Mouse (Mus musculus) ovary, adult 2 months (tissue): ENCODE results near the gene Retn. TPM values are rescaled to one million over a fixed set of nuclear protein-coding genes. Genes with fewer than 3 reads are reported as not detected.

ENCODE experiments used
- polyA plus RNA-seq: library from polyadenylated mRNA; depleted of rRNA; stranded (reverse); fragments of >200 nt; gene quantifications from 2 replicates; pipeline ENCODE4 v1.2.3, GENCODE M21; 2012; rRNA removed

The Retn gene
- polyA plus RNA-seq, result 49.5 and 60.2 TPM in 2 replicates

DNA sequence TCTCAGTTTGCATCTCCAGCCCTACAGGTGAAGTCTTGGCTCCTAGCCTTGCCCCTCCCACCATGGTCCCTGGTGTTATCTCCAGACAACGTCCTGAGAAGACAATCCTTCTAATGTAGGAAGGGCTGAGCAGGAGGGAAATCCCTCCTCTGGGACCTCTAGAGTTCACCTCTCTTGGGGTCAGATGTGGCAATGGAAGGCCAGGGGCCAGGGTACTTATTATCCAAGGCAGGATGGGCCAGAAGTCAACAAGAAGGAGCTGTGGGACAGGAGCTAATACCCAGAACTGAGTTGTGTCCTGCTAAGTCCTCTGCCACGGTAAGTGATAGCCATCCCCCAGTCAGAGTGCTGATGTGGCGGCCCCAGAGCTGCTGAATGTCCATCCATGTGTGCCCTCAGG lies at the start of gene Retn:
Gene Retn (plus strand): TSS at position 245 of the 400 bp plus-strand sequence.

DNA sequence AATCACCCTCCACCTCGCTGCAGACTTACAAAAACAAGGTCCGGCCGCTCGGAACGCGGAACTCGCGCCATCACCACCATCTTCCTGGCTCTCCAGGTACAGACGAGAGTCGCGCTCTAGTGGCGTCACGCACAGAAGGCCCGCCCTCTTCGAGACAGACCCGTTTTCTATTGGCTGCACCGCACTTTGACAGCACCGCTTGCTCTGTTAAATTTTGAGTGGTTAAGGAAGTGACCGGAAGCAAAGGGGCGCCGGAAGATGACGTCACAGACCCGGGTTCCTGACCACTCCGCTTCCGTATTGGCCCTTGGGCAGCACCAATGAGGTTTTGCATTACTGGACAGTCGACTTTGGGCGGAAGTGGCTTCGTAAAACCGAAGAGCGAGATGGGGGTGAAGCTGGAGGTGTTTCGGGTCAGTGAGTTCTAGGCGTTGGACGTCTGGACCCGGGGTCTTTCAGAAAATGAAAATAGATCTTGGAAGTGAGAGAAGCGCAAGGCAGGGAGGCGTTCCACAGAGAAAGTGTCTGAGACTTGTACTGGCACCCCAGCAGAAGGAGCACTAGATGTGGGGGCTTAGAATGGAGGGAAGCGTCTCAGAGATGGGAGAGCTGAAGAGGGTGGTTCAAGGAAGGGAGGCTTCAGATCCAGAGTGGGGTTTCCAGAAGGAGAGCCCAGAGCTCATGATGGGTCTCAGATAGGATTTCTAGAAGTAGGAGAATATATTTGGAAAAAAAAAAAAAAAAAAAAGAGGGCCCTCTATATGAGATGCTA lies 34.2 kb upstream of the Retn start, which contains the start of the genes Xab2 and Pet100:
Gene Xab2 (minus strand): TSS at position 118 of the 772 bp plus-strand sequence.
Gene Pet100 (plus strand): TSS at position 350 of the 772 bp plus-strand sequence.

DNA sequence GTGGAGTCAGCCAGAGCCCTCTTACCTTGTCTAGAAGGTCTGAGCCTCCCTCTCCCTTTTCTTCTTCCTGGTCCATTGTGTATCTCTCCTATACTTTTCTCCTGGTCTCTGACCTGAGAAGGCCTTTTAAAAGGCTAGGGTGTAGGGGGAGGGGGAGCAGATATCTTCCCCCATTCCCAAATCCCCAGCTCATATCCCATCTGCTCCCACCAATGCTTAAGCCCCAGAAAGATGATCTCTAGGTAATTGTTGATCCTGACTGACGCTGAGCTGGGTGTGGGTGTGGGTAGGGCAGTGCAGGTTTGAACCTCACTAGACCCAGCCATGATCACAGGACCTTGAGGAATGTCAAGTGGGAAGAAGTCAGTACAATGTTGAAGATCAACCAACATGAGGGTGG lies 30.1 kb upstream of the Retn start, which contains the start of gene Pcp2:
Gene Pcp2 (minus strand): TSS at position 101 of the 400 bp plus-strand sequence.

DNA sequence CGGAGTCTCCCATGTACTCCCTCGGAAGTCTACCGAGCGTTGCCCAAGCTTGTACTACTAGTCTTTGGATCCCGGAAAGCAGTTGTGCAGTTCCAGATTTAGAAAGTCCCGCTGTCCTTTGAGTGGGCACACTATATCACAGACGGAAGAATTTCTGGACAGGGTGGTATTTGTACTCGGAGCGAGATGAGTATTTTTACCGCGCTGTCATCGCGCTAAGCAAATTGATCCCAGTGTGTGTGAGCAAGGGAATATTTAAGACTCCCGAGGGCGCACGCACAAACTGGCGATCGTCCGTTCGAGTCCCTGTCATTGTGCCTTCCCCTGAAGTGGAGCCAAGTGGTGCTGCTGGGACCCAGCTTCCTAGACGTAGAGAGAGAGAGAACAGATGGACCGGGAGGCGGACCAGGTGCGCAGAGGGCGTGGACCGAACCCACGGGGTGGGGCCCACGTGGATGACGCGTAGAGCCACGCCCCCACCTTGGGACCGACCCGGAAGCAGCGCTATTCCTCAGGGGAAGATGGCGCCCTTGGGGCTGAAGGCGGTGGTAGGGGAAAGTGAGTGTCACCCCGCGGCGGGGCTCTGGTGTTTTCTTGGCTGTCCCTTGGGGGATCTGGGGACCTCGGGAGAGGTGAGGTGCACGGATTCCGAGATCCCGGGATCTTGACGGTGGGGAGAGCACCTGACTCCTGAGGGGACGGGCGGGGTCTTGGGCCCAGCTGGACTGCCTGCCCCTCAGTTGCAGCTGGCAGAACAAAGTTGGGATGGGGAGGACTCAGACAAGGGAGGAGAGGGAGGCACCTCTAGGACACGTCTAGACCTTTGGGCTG lies 24.7 kb upstream of the Retn start, which contains the start of gene Stxbp2:
Gene Stxbp2 (plus strand): TSS at position 309 of the 831 bp plus-strand sequence.

DNA sequence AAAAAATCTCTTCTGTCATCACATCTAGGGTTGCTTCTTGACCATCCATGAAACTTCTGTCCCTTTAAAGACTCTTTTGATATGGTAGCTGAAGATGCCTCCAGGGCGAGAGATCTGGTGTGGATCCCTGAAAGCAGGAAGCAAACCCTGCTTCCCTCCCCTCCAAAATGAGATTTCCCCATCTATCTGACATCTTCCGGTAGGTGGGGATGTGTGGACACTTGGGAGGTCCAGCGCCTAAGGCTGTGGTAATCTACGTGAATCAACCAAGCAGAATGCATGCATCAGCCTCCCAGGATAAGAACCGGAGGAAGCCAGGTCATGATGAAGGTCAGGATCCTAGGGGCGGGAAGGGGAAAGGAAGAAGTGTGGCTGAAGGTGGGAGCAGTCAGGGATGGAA lies 9.9 kb downstream of the Retn start, which contains the start of gene Mcemp1:
Gene Mcemp1 (plus strand): TSS at position 248 of the 400 bp plus-strand sequence.

DNA sequence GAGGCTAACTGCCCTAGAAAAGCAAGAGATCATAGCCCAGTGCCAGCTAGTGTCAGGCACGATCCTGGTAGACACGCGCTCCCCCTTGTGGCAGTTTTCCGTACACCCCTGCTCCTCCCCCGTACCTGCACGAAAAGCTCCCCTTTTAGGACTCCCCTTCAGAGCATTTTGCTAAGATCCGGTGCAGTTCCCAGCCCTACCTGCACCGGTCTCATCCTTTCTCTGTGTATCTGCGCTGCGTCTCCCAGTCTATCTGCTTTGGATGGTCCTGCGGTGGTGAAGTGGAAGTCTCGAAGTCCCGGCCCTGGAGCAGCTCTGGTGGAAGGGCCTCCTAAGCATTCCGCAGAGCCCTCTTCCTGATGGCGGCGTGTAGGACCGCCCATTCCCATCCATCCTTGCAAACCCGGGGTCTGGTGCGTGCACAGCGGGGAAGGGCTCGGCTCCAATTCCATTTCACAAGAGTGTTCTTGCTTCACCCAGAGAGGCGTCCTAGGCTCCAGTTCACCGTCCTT lies 16.5 kb downstream of the Retn start, which contains the start of gene Fcor:
Gene Fcor (minus strand): TSS at position 383 of the 512 bp plus-strand sequence.

DNA sequence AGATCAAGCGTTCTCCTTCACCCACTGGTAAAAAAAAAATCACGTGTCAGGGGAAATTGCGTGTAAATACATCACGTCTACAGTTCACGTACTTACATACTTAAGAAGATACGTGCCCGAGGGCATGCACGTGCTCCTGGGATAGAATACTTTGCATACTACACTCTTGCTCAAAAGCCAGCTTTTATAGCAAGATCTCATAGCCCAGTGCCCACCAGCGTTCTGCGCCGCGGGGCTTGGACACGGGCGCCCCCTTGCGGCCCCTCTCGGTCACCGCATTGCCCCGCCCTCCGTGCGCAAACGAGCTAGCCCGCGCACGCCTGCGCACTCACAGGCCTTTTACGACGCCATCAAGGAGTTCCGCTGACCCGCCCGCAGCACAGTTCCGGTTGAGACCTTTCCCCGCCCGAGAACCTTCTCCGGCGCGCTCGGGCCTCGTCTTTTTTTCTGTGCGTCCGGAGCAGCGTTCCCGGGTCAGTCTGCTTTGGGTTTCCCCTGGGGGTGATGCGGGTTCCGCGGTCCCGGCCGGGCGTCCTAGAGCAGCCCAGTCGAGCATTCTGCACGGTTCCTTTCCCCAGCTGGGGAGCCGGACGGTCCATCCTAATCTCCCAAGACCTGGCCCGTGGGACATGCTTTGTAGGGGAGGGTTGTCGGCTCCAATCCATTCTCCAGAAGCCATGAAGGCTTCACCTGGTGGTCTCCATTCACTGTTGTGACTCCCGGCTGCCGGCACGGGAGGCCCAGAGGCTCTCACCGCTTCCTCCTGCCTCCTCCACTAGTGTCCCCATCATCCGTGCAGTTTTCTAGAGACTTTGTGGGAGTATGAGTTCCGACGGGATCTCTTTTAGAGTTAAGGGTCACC lies 20.8 kb downstream of the Retn start, which contains the start of gene Trappc5:
Gene Trappc5 (plus strand): TSS at position 169 of the 862 bp plus-strand sequence.

DNA sequence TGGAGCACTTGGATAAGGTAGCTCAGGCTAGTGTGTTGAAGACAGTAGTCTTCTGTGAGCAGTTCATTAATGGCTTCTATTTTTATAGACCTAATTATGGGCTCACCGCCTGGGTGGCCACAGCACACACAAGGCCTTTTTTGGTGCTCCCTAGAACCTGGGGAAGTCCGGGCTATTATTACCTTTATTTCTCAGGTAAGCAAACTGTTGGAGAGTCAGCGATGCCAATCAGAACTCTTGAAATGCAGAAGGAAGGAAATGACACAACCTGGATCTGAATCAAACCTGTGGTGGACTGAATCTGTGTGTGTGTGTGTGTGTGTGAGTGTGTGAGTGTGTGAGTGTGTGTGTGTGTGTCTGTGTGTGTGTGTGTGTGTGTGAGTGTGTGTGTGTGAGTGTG lies 38.6 kb downstream of the Retn start, which contains the start of gene Fcer2a:
Gene Fcer2a (minus strand): TSS at position 55 of the 400 bp plus-strand sequence.

Other genes starting within 250 kb of the Retn start
- 10.4 and 12.8 TPM in 2 replicates for gene Pex11g, start 188.1 kb upstream of the Retn start, polyA plus RNA-seq
- 0.19 and 0.23 TPM in 2 replicates for gene Tex45, start 184.9 kb upstream of the Retn start, polyA plus RNA-seq
- 125 and 143 TPM in 2 replicates for gene Zfp358, start 162.6 kb upstream of the Retn start, polyA plus RNA-seq
- gene Mcoln1, start 155.3 kb upstream of the Retn start, polyA plus RNA-seq, result 399 and 751 TPM in 2 replicates
- 89.5 and 91.8 TPM in 2 replicates for gene Pnpla6, start 140.4 kb upstream of the Retn start, polyA plus RNA-seq
- gene C330021F23Rik, start 87.8 kb upstream of the Retn start, polyA plus RNA-seq, result 0.18 and 1.8 TPM in 2 replicates
- 20.9 and 23.5 TPM in 2 replicates for gene Camsap3, start 68.5 kb upstream of the Retn start, polyA plus RNA-seq
- gene Xab2, start 34.5 kb upstream of the Retn start, polyA plus RNA-seq, result 93.2 and 110 TPM in 2 replicates
- gene Pet100, start 34.2 kb upstream of the Retn start, polyA plus RNA-seq, result 1.6 and 2.2 TPM in 2 replicates
- not detected in 2 replicates for gene Pcp2, start 30.2 kb upstream of the Retn start, polyA plus RNA-seq
- gene Stxbp2, start 24.8 kb upstream of the Retn start, polyA plus RNA-seq, result 171 and 235 TPM in 2 replicates
- 0.36 and 0.55 TPM in 2 replicates for gene Mcemp1, start 10.0 kb downstream of the Retn start, polyA plus RNA-seq
- 11.6 and 13.8 TPM in 2 replicates for gene Fcor, start 16.6 kb downstream of the Retn start, polyA plus RNA-seq
- gene Trappc5, start 20.5 kb downstream of the Retn start, polyA plus RNA-seq, result 40.3 and 41.1 TPM in 2 replicates
- 0.11 and 0.20 TPM in 2 replicates for gene Fcer2a, start 38.4 kb downstream of the Retn start, polyA plus RNA-seq
- 0.22 TPM in 1 of 2 replicates, not detected in the other for gene Clec4g, start 64.9 kb downstream of the Retn start, polyA plus RNA-seq
- gene Cd209a, start 93.2 kb downstream of the Retn start, polyA plus RNA-seq, result 1.3 and 1.4 TPM in 2 replicates
- not detected in 2 replicates for gene Cd209e, start 198.5 kb downstream of the Retn start, polyA plus RNA-seq
- gene Cd209d, start 222.8 kb downstream of the Retn start, polyA plus RNA-seq, result 0.24 and 0.63 TPM in 2 replicates